Mouse (Mus musculus) myocyte (in vitro differentiated cells): ENCODE data around the gene Nr2f6. TPM values are rescaled to one million over a fixed set of nuclear protein-coding genes. Genes with fewer than 3 reads are reported as not detected.
A peak's percentile ranks its signal among the peaks of the same experiment; 100 is the strongest.

ENCODE experiments used
- H3K27me3 ChIP-seq: one replicate; pipeline ENCODE4 v1.6.1; 2011; ENCODE audit not compliant: control insufficient read depth, insufficient read depth, insufficient read length
- H3K36me3 ChIP-seq: one replicate; pipeline ENCODE4 v1.6.1; 2011; ENCODE audit not compliant: control insufficient read depth, insufficient read depth
- H3K4me2 ChIP-seq: one replicate; pipeline ENCODE4 v1.6.1; 2011; ENCODE audit warnings: low read depth, control low read depth
- H3K4me3 ChIP-seq: one replicate; pipeline ENCODE4 v1.5.1; 2011; ENCODE audit warnings: mild to moderate bottlenecking, control low read depth, moderate library complexity
- H3K79me2 ChIP-seq: one replicate; pipeline ENCODE4 v1.6.1; 2011; ENCODE audit not compliant: control insufficient read depth, insufficient read depth
- H3ac ChIP-seq: one replicate; pipeline ENCODE4 v1.6.1; 2011; ENCODE audit not compliant: control insufficient read depth, insufficient read length
- CEBPB ChIP-seq: IDR thresholded peaks from 2 replicates; pipeline ENCODE4 v1.6.1; 2011; ENCODE audit warnings: mild to moderate bottlenecking, moderate library complexity; ENCODE audit not compliant: poor library complexity, insufficient read depth, severe bottlenecking
- E2F4 ChIP-seq: IDR thresholded peaks from one replicate; pipeline ENCODE4 v1.6.1; 2011; ENCODE audit warnings: mild to moderate bottlenecking, control low read depth, moderate library complexity; ENCODE audit not compliant: insufficient read depth
- MAX ChIP-seq: IDR thresholded peaks from one replicate; pipeline ENCODE4 v1.6.1; 2011; ENCODE audit warnings: low read depth, mild to moderate bottlenecking, control low read depth
- MYOD1 ChIP-seq, 3 experiments: IDR thresholded peaks; one replicate each; pipeline ENCODE4 v1.6.1; 2011; ENCODE audit warnings: control low read depth in 2 of 3, low read depth in 2 of 3, mild to moderate bottlenecking in 2 of 3, moderate library complexity in 1 of 3; ENCODE audit not compliant: insufficient read length in 2 of 3, control insufficient read depth in 1 of 3
- MYOG ChIP-seq, 3 experiments: IDR thresholded peaks; one replicate each; pipeline ENCODE4 v1.6.1; 2011; ENCODE audit warnings: control low read depth in 2 of 3, low read depth in 2 of 3, mild to moderate bottlenecking in 2 of 3; ENCODE audit not compliant: insufficient read length in 2 of 3, control insufficient read depth in 1 of 3, insufficient read depth in 1 of 3
- POLR2A ChIP-seq: IDR thresholded peaks from one replicate; pipeline ENCODE4 v1.6.1; 2011; ENCODE audit warnings: low read depth, mild to moderate bottlenecking, control low read depth, moderate library complexity; ENCODE audit not compliant: insufficient read length
- POLR2AphosphoS2 ChIP-seq: IDR thresholded peaks from one replicate; pipeline ENCODE4 v1.6.1; 2011; ENCODE audit warnings: low read depth, control low read depth; ENCODE audit not compliant: insufficient read length
- REST ChIP-seq: IDR thresholded peaks from one replicate; pipeline ENCODE4 v1.6.1; 2011; ENCODE audit warnings: mild to moderate bottlenecking, control low read depth, moderate library complexity; ENCODE audit not compliant: insufficient read depth, insufficient read length
- SRF ChIP-seq: IDR thresholded peaks from one replicate; pipeline ENCODE4 v1.6.1; 2011; ENCODE audit warnings: low read depth; ENCODE audit not compliant: control insufficient read depth, insufficient read length
- TCF12 ChIP-seq: IDR thresholded peaks from one replicate; pipeline ENCODE4 v1.6.1; 2011; ENCODE audit warnings: mild to moderate bottlenecking, control low read depth; ENCODE audit not compliant: poor library complexity, insufficient read depth, severe bottlenecking
- TCF3 ChIP-seq: IDR thresholded peaks from one replicate; pipeline ENCODE4 v1.6.1; 2011; ENCODE audit warnings: low read depth, control low read depth; ENCODE audit not compliant: insufficient read length
- USF1 ChIP-seq: IDR thresholded peaks from one replicate; pipeline ENCODE4 v1.6.1; 2011; ENCODE audit warnings: low read depth, mild to moderate bottlenecking, control low read depth, moderate library complexity
- polyA plus RNA-seq: library from polyadenylated mRNA; unstranded; fragments of >200 nt; fragmentation: generic; extraction: Trizol; gene quantifications from one replicate; pipeline ENCODE4 v1.2.1, GENCODE M21; 2012; ENCODE audit warnings: missing spikeins

Gene Nr2f6
- polyA plus RNA-seq, 1 experiment: 62.3 TPM

- peaks cover 9% of the 10 kb centered on the region for H3K79me2 ChIP-seq
Observed at GRCm38 (mm10) chr8:71402446-71402964, 20.7 kb upstream of the Nr2f6 start.

DNA sequence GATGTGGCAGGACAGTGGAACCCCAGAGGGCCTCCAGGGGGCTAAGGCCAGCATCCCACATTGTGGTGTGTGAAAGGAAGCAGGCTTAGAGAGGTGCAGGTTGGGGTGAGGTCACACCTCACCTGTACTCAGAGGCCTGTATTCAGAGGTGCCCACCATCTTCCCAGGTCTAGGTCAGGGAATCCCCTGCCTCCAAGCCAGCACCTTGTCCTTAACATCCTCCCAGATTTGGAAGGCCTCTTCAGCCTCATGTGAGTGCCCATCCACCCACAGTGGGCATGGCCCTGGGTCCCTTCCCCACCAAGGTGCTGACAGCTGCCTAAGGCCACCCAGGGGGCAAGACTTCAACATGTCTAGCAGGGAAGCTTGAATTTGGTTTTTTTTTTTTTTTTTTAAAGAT lies 19.7 kb upstream of the Nr2f6 start:
- Histone ChIP-seq H3K27me3 (no peaks in the 10 kb centered on the region), H3K36me3 (no peaks in the 10 kb centered on the region), H3K4me2 (no peak overlapping the region), H3K4me3 (no peak overlapping the region), H3K79me2 (peaks cover 16% of the 10 kb centered on the region), H3ac (no peak overlapping the region)
- TF ChIP-seq POLR2AphosphoS2 (peak; percentile 57), E2F4 (no peak)

More at GRCm38 (mm10) chr8:71402446-71402964, 20.7 kb upstream of the Nr2f6 start:
- H3K36me3 ChIP-seq: peaks cover under 1% of the 10 kb centered on the region
- H3ac ChIP-seq: no peak overlapping the region
- H3K4me2 ChIP-seq: no peak overlapping the region
- TF ChIP-seq REST: no peak
- no peak for TF ChIP-seq USF1
- no peak for TF ChIP-seq MAX
- TF ChIP-seq POLR2A: no peak
- no peak for TF ChIP-seq CEBPB
- no peak for TF ChIP-seq MYOG (IDR thresholded peaks at IDR 0.05; ENCODE audit: control insufficient read depth in 1 of 3, insufficient read depth in 1 of 3, insufficient read length in 2 of 3, low read depth in 2 of 3)
- no peak for TF ChIP-seq POLR2AphosphoS2
- TF ChIP-seq SRF: no peak
- no peak for TF ChIP-seq MYOD1 (IDR thresholded peaks at IDR 0.05; ENCODE audit: control insufficient read depth in 1 of 3, insufficient read length in 2 of 3, low read depth in 2 of 3)
- no peak for TF ChIP-seq TCF3
- no peak for TF ChIP-seq TCF12
- no peak for TF ChIP-seq E2F4
- H3K4me3 ChIP-seq: no peak overlapping the region
- H3K27me3 ChIP-seq: no peaks in the 10 kb centered on the region

- Histone ChIP-seq H3K79me2 (peaks cover 16% of the 10 kb centered on the region), H3K36me3 (no peaks in the 10 kb centered on the region), H3K4me2 (no peak overlapping the region), H3K27me3 (no peaks in the 10 kb centered on the region), H3ac (no peak overlapping the region), H3K4me3 (no peak overlapping the region)
- TF ChIP-seq CEBPB (no peak), MYOD1 (IDR thresholded peaks at IDR 0.05; ENCODE audit: control insufficient read depth in 1 of 3, insufficient read length in 2 of 3, low read depth in 2 of 3) (no peak), REST (no peak), MYOG (IDR thresholded peaks at IDR 0.05; ENCODE audit: control insufficient read depth in 1 of 3, insufficient read depth in 1 of 3, insufficient read length in 2 of 3, low read depth in 2 of 3) (no peak), POLR2AphosphoS2 (no peak), TCF12 (no peak), E2F4 (no peak), TCF3 (no peak), SRF (no peak), MAX (no peak), POLR2A (no peak), USF1 (no peak)
Observed at GRCm38 (mm10) chr8:71400826-71401225, 19.1 kb upstream of the Nr2f6 start.

GRCm38 (mm10) chr8:71397701-71398100 lies 15.9 kb upstream of the Nr2f6 start:
- peaks cover 16% of the 10 kb centered on the region for H3K79me2 ChIP-seq
- H3K36me3 ChIP-seq: no peaks in the 10 kb centered on the region
- peak overlapping the region; percentile 81 for H3K4me3 ChIP-seq
- H3ac ChIP-seq: peak overlapping the region; percentile 73
- H3K27me3 ChIP-seq: no peaks in the 10 kb centered on the region
- TF ChIP-seq REST (no peak), USF1 (no peak), TCF3 (no peak), POLR2A (no peak)
- H3K4me2 ChIP-seq: peak overlapping the region; percentile 98

GRCm38 (mm10) chr8:71396639-71397305 lies 15.0 kb upstream of the Nr2f6 start, which contains the start of gene Babam1:
Gene Babam1 (plus strand): TSS chr8:71396861.
- H3K4me2 ChIP-seq: peak within 1 kb of the TSS; percentile 98
- no peaks in the 10 kb centered on the region for H3K27me3 ChIP-seq
- H3K79me2 ChIP-seq: peaks cover 16% of the 10 kb centered on the region
- TF ChIP-seq MAX: no peak
- no peak for TF ChIP-seq TCF3
- TF ChIP-seq E2F4: no peak
- no peak for TF ChIP-seq MYOD1 (IDR thresholded peaks at IDR 0.05; ENCODE audit: control insufficient read depth in 1 of 3, insufficient read length in 2 of 3, low read depth in 2 of 3)
- TF ChIP-seq POLR2AphosphoS2: peak; percentile 57
- no peak for TF ChIP-seq CEBPB
- TF ChIP-seq POLR2A: peak; percentile 73
- peak within 1 kb of the TSS; percentile 81 for H3K4me3 ChIP-seq
- no peaks in the 10 kb centered on the region for H3K36me3 ChIP-seq
- peak within 1 kb of the TSS; percentile 73 for H3ac ChIP-seq
